Mouse (Mus musculus): ENCODE results near the gene Wdr59. TPM values are rescaled to one million over a fixed set of nuclear protein-coding genes. Genes with fewer than 3 reads are reported as not detected.

Gene Wdr59
- total RNA-seq (2021), result 10 to 100 TPM; 20.3 to 21.7 TPM

GRCm38 (mm10) chr8:111521713-111522429, at the start of gene Wdr59:
TSS of gene Wdr59 (minus strand) at chr8:111522092.
- peak; percentile 92 to 95 for DNase-seq (ENCODE audit: low spot score in 2 of 2)
- intact Hi-C loops (cut with DNase I), result no loop called here

GRCm38 (mm10) chr8:111571661-111572060, 49.8 kb upstream of the Wdr59 start:
- intact Hi-C loops (cut with DNase I), result no loop called here
- no peak for DNase-seq (ENCODE audit: low spot score in 2 of 2)

- DNase-seq (ENCODE audit: low spot score in 2 of 2), result no peak
- intact Hi-C loops (cut with DNase I), result no loop called here
Observed at GRCm38 (mm10) chr8:111570432-111570831, 48.5 kb upstream of the Wdr59 start.

- DNase-seq (ENCODE audit: low spot score in 2 of 2), result no peak
- intact Hi-C loops (cut with DNase I), result no loop called here
Observed at GRCm38 (mm10) chr8:111569926-111570325, 48.0 kb upstream of the Wdr59 start.

GRCm38 (mm10) chr8:111568029-111568428, 46.1 kb upstream of the Wdr59 start:
- intact Hi-C loops (cut with DNase I), result no loop called here
- DNase-seq (ENCODE audit: low spot score in 2 of 2), result no peak

GRCm38 (mm10) chr8:111567571-111567970, 45.7 kb upstream of the Wdr59 start:
- no peak for DNase-seq (ENCODE audit: low spot score in 2 of 2)
- intact Hi-C loops (cut with DNase I), result no loop called here

GRCm38 (mm10) chr8:111566326-111566725, 44.4 kb upstream of the Wdr59 start:
- intact Hi-C loops (cut with DNase I), result no loop called here
- no peak for DNase-seq (ENCODE audit: low spot score in 2 of 2)

- intact Hi-C loops (cut with DNase I), result no loop called here
- no peak for DNase-seq (ENCODE audit: low spot score in 2 of 2)
Observed at GRCm38 (mm10) chr8:111565784-111566191, 43.9 kb upstream of the Wdr59 start.

GRCm38 (mm10) chr8:111564093-111564492, 42.2 kb upstream of the Wdr59 start:
- intact Hi-C loops (cut with DNase I), result no loop called here
- no peak for DNase-seq (ENCODE audit: low spot score in 2 of 2)

GRCm38 (mm10) chr8:111563687-111564086, 41.8 kb upstream of the Wdr59 start:
- intact Hi-C loops (cut with DNase I), result no loop called here
- DNase-seq (ENCODE audit: low spot score in 2 of 2), result no peak

GRCm38 (mm10) chr8:111563075-111563474, 41.2 kb upstream of the Wdr59 start:
- no peak for DNase-seq (ENCODE audit: low spot score in 2 of 2)
- intact Hi-C loops (cut with DNase I), result no loop called here

- DNase-seq (ENCODE audit: low spot score in 2 of 2), result no peak
- intact Hi-C loops (cut with DNase I), result no loop called here
Observed at GRCm38 (mm10) chr8:111562274-111562803, 40.4 kb upstream of the Wdr59 start.

- DNase-seq (ENCODE audit: low spot score in 2 of 2), result no peak
- intact Hi-C loops (cut with DNase I), result no loop called here
Observed at GRCm38 (mm10) chr8:111561824-111562223, 39.9 kb upstream of the Wdr59 start.

- intact Hi-C loops (cut with DNase I), result no loop called here
- DNase-seq (ENCODE audit: low spot score in 2 of 2), result no peak
Observed at GRCm38 (mm10) chr8:111551511-111552130, 29.7 kb upstream of the Wdr59 start.

GRCm38 (mm10) chr8:111550002-111550870, 28.3 kb upstream of the Wdr59 start:
- no peak for DNase-seq (ENCODE audit: low spot score in 2 of 2)
- intact Hi-C loops (cut with DNase I), result no loop called here

GRCm38 (mm10) chr8:111548201-111548600, 26.3 kb upstream of the Wdr59 start:
- no peak for DNase-seq (ENCODE audit: low spot score in 2 of 2)
- intact Hi-C loops (cut with DNase I), result no loop called here

- no peak for DNase-seq (ENCODE audit: low spot score in 2 of 2)
- intact Hi-C loops (cut with DNase I), result no loop called here
Observed at GRCm38 (mm10) chr8:111547144-111547543, 25.3 kb upstream of the Wdr59 start.

GRCm38 (mm10) chr8:111545406-111546156, 23.7 kb upstream of the Wdr59 start:
- intact Hi-C loops (cut with DNase I), result no loop called here

GRCm38 (mm10) chr8:111543712-111544380, 22.0 kb upstream of the Wdr59 start:
- intact Hi-C loops (cut with DNase I), result no loop called here

More at GRCm38 (mm10) chr8:111545406-111546156, 23.7 kb upstream of the Wdr59 start:
- no peak for DNase-seq (ENCODE audit: low spot score in 2 of 2)

More at GRCm38 (mm10) chr8:111543712-111544380, 22.0 kb upstream of the Wdr59 start:
- DNase-seq (ENCODE audit: low spot score in 2 of 2), result no peak

Measured in left cerebral cortex, postnatal 36 days (tissue).